Mouse (Mus musculus) liver, embryonic 18 days (tissue): Measurements from ENCODE around the gene Rhox2a. TPM values are rescaled to one million over a fixed set of nuclear protein-coding genes. Genes with fewer than 3 reads are reported as not detected.

Experiments used
- polyA plus RNA-seq: library from polyadenylated mRNA; depleted of rRNA; stranded (reverse); fragments of >200 nt; gene quantifications from 2 replicates; pipeline ENCODE4 v1.2.3, GENCODE M21; 2012; rRNA removed

Rhox2a gene
- not detected in 2 replicates for polyA plus RNA-seq

GRCm38 (mm10) chrX:37244676-37245075, at the start of gene Rhox2a:
Rhox2a (plus strand) TSS chrX:37244976.

GRCm38 (mm10) chrX:37210941-37211340, 33.8 kb upstream of the Rhox2a start, which contains the start of gene Gm9:
Gm9 (minus strand) TSS chrX:37211041.

GRCm38 (mm10) chrX:37222158-37222557, 22.6 kb upstream of the Rhox2a start, which contains the start of gene Rhox1:
Rhox1 (minus strand) TSS chrX:37222258.

GRCm38 (mm10) chrX:37249619-37250018, 4.8 kb downstream of the Rhox2a start, which contains the start of gene Rhox3a:
Rhox3a (plus strand) TSS chrX:37249919.

GRCm38 (mm10) chrX:37265038-37265437, 20.3 kb downstream of the Rhox2a start, which contains the start of gene Rhox4a:
Rhox4a (plus strand) TSS chrX:37265338.

Other genes starting within 250 kb of the Rhox2a start
- gene Sowahd, start 196.1 kb upstream of the Rhox2a start, polyA plus RNA-seq = 0.04 and 0.05 TPM in 2 replicates
- gene Rpl39, start 159.6 kb upstream of the Rhox2a start, polyA plus RNA-seq = 435 and 498 TPM in 2 replicates
- gene Upf3b, start 134.7 kb upstream of the Rhox2a start, polyA plus RNA-seq = 10.8 and 10.9 TPM in 2 replicates
- 1.9 and 2.1 TPM in 2 replicates for gene Nkap, start 118.2 kb upstream of the Rhox2a start, polyA plus RNA-seq
- gene Akap14, start 76.1 kb upstream of the Rhox2a start, polyA plus RNA-seq = not detected in 2 replicates
- 243 and 254 TPM in 2 replicates for gene Ndufa1, start 53.8 kb upstream of the Rhox2a start, polyA plus RNA-seq
- 1.6 and 1.9 TPM in 2 replicates for gene Rnf113a1, start 53.7 kb upstream of the Rhox2a start, polyA plus RNA-seq
- gene Gm9, start 33.9 kb upstream of the Rhox2a start, polyA plus RNA-seq = not detected in 2 replicates
- gene Rhox1, start 22.7 kb upstream of the Rhox2a start, polyA plus RNA-seq = not detected in 2 replicates
- gene Rhox3a, start 4.9 kb downstream of the Rhox2a start, polyA plus RNA-seq = not detected in 2 replicates
- gene Rhox4a, start 20.4 kb downstream of the Rhox2a start, polyA plus RNA-seq = not detected in 2 replicates
- not detected in 2 replicates for gene Rhox3a2, start 135.1 kb downstream of the Rhox2a start, polyA plus RNA-seq
- gene Rhox4a2, start 145.9 kb downstream of the Rhox2a start, polyA plus RNA-seq = not detected in 2 replicates
- not detected in 2 replicates for gene Rhox2b, start 167.1 kb downstream of the Rhox2a start, polyA plus RNA-seq
- not detected in 2 replicates for gene Rhox4b, start 187.5 kb downstream of the Rhox2a start, polyA plus RNA-seq
- gene Rhox2c, start 208.7 kb downstream of the Rhox2a start, polyA plus RNA-seq = not detected in 2 replicates
- not detected in 2 replicates for gene Rhox3c, start 213.6 kb downstream of the Rhox2a start, polyA plus RNA-seq
- not detected in 2 replicates for gene Rhox4c, start 235.4 kb downstream of the Rhox2a start, polyA plus RNA-seq
- not detected in 2 replicates for gene Rhox2d, start 248.5 kb downstream of the Rhox2a start, polyA plus RNA-seq